Mouse (Mus musculus) brain, embryonic 18.5 days (tissue): ENCODE results near the gene Zfp119a.
"Not testable (repeated sequence)": the region's sequence is repeated elsewhere in the genome, so short reads cannot be mapped to it uniquely, and the experiment has no call there.

Source experiments
- DNase-seq: peaks from one replicate; pipeline ENCODE4 v3.0.0-alpha.2; 2012; ENCODE audit warnings: low read depth, low spot score

The Zfp119a gene

GRCm38 (mm10) chr17:55878636-55879369 lies at the start of gene Zfp119a:
Gene Zfp119a (minus strand): TSS chr17:55878930.
- peak; percentile 84 for DNase-seq

GRCm38 (mm10) chr17:55906669-55907068 lies 27.9 kb upstream of the Zfp119a start:
- no peak for DNase-seq

GRCm38 (mm10) chr17:55904131-55904530 lies 25.4 kb upstream of the Zfp119a start:
- no peak for DNase-seq

- no peak for DNase-seq
Observed at GRCm38 (mm10) chr17:55903687-55904086, 25.0 kb upstream of the Zfp119a start.

GRCm38 (mm10) chr17:55903087-55903486 lies 24.4 kb upstream of the Zfp119a start:
- DNase-seq, result no peak

GRCm38 (mm10) chr17:55892406-55892955 lies 13.8 kb upstream of the Zfp119a start:
- not testable (repeated sequence) for DNase-seq

GRCm38 (mm10) chr17:55884912-55885311 lies 6.2 kb upstream of the Zfp119a start:
- no peak for DNase-seq

- DNase-seq, result no peak
Observed at GRCm38 (mm10) chr17:55883631-55884030, 4.9 kb upstream of the Zfp119a start.

- DNase-seq, result not testable (repeated sequence)
Observed at GRCm38 (mm10) chr17:55878282-55878635, 471 bp downstream of the Zfp119a start.

- no peak for DNase-seq
Observed at GRCm38 (mm10) chr17:55877184-55877583, 1.5 kb downstream of the Zfp119a start.

- no peak for DNase-seq
Observed at GRCm38 (mm10) chr17:55843067-55843466, 35.7 kb downstream of the Zfp119a start.

- no peak for DNase-seq
Observed at GRCm38 (mm10) chr17:55821566-55821965, 57.2 kb downstream of the Zfp119a start.

- no peak for DNase-seq
Observed at GRCm38 (mm10) chr17:55816853-55817252, 61.9 kb downstream of the Zfp119a start.
